Mouse (Mus musculus): ENCODE data around the gene Axdnd1. TPM values are rescaled to one million over a fixed set of nuclear protein-coding genes. Genes with fewer than 3 reads are reported as not detected.

The Axdnd1 gene
- total RNA-seq, 1 experiment = 0.49 TPM

- Histone ChIP-seq H3K9me3 (ENCODE audit: control insufficient read depth, insufficient read depth, low read depth, low read length) (no peaks in the 10 kb centered on the region), H3K9ac (ENCODE audit: insufficient read depth, low read depth, low read length, poor library complexity, severe bottlenecking) (no peak overlapping the region), H3K4me3 (ENCODE audit: insufficient read depth in 1 of 2, low read depth in 1 of 2, low read length in 2 of 2, poor library complexity in 1 of 2, severe bottlenecking in 1 of 2) (no peak overlapping the region), H3K27ac (ENCODE audit: insufficient read depth, low read depth, low read length, poor library complexity, severe bottlenecking) (no peak overlapping the region), H3K4me1 (ENCODE audit: control insufficient read depth in 2 of 2, insufficient read depth in 2 of 2, low read length in 2 of 2, poor library complexity in 1 of 2) (no peaks in the 10 kb centered on the region), H3K36me3 (ENCODE audit: control insufficient read depth, insufficient read depth, low read length, poor library complexity, severe bottlenecking) (peaks cover 16% of the 10 kb centered on the region; the same call in 1 of the 2 replicates)
- DNase-seq (ENCODE audit: low read depth, low spot score) = no peak
- in situ Hi-C loops (cut with MboI; ENCODE audit: low sequenced_read_pairs in 2 of 2, unreplicated experiment in 2 of 2) = no loop called here
- no peak for TF ChIP-seq HCFC1 (IDR thresholded peaks at IDR 0.05; ENCODE audit: borderline replicate concordance, insufficient read depth, low read length)
- no peak for TF ChIP-seq MAFK (IDR thresholded peaks at IDR 0.05; ENCODE audit: insufficient read depth, low read depth, low read length)
- TF ChIP-seq ZC3H11A (IDR thresholded peaks at IDR 0.05; ENCODE audit: borderline replicate concordance, low read depth, low read length) = no peak
- TF ChIP-seq CHD2 (IDR thresholded peaks at IDR 0.05; ENCODE audit: low read depth, low read length) = no peak
- TF ChIP-seq ZNF384 (IDR thresholded peaks at IDR 0.05; ENCODE audit: low read depth, low read length) = no peak
These were observed 16.2 kb upstream of the Axdnd1 start for GRCm38 (mm10) chr1:156437016-156437708.

GRCm38 (mm10) chr1:156433497-156433896 lies 12.5 kb upstream of the Axdnd1 start:
- Histone ChIP-seq H3K9me3 (ENCODE audit: control insufficient read depth, insufficient read depth, low read depth, low read length) (no peaks in the 10 kb centered on the region), H3K4me3 (ENCODE audit: insufficient read depth in 1 of 2, low read depth in 1 of 2, low read length in 2 of 2, poor library complexity in 1 of 2, severe bottlenecking in 1 of 2) (no peak overlapping the region), H3K27ac (ENCODE audit: insufficient read depth, low read depth, low read length, poor library complexity, severe bottlenecking) (no peak overlapping the region), H3K9ac (ENCODE audit: insufficient read depth, low read depth, low read length, poor library complexity, severe bottlenecking) (no peak overlapping the region), H3K36me3 (ENCODE audit: control insufficient read depth, insufficient read depth, low read length, poor library complexity, severe bottlenecking) (peaks cover 21% of the 10 kb centered on the region; the same call in 1 of the 2 replicates), H3K4me1 (ENCODE audit: control insufficient read depth in 2 of 2, insufficient read depth in 2 of 2, low read length in 2 of 2, poor library complexity in 1 of 2) (no peaks in the 10 kb centered on the region)
- TF ChIP-seq HCFC1 (IDR thresholded peaks at IDR 0.05; ENCODE audit: borderline replicate concordance, insufficient read depth, low read length) (no peak), ZNF384 (IDR thresholded peaks at IDR 0.05; ENCODE audit: low read depth, low read length) (no peak), CHD2 (IDR thresholded peaks at IDR 0.05; ENCODE audit: low read depth, low read length) (no peak), MAFK (IDR thresholded peaks at IDR 0.05; ENCODE audit: insufficient read depth, low read depth, low read length) (no peak), ZC3H11A (IDR thresholded peaks at IDR 0.05; ENCODE audit: borderline replicate concordance, low read depth, low read length) (no peak)
- DNase-seq (ENCODE audit: low read depth, low spot score) = no peak
- in situ Hi-C loops (cut with MboI; ENCODE audit: low sequenced_read_pairs in 2 of 2, unreplicated experiment in 2 of 2) = no loop called here

- H3K4me1 ChIP-seq (ENCODE audit: control insufficient read depth in 2 of 2, insufficient read depth in 2 of 2, low read length in 2 of 2, poor library complexity in 1 of 2) = no peaks in the 10 kb centered on the region
- in situ Hi-C loops (cut with MboI; ENCODE audit: low sequenced_read_pairs in 2 of 2, unreplicated experiment in 2 of 2) = no loop called here
- TF ChIP-seq ZC3H11A (IDR thresholded peaks at IDR 0.05; ENCODE audit: borderline replicate concordance, low read depth, low read length) = no peak
- TF ChIP-seq ZNF384 (IDR thresholded peaks at IDR 0.05; ENCODE audit: low read depth, low read length) = no peak
- no peak for TF ChIP-seq HCFC1 (IDR thresholded peaks at IDR 0.05; ENCODE audit: borderline replicate concordance, insufficient read depth, low read length)
- no peak for TF ChIP-seq CHD2 (IDR thresholded peaks at IDR 0.05; ENCODE audit: low read depth, low read length)
- TF ChIP-seq MAFK (IDR thresholded peaks at IDR 0.05; ENCODE audit: insufficient read depth, low read depth, low read length) = no peak
These were observed 11.5 kb upstream of the Axdnd1 start for GRCm38 (mm10) chr1:156432498-156432897.

GRCm38 (mm10) chr1:156428434-156428833 lies 7.5 kb upstream of the Axdnd1 start:
- Histone ChIP-seq H3K4me1 (ENCODE audit: control insufficient read depth in 2 of 2, insufficient read depth in 2 of 2, low read length in 2 of 2, poor library complexity in 1 of 2) (no peaks in the 10 kb centered on the region), H3K4me3 (ENCODE audit: insufficient read depth in 1 of 2, low read depth in 1 of 2, low read length in 2 of 2, poor library complexity in 1 of 2, severe bottlenecking in 1 of 2) (no peak overlapping the region), H3K36me3 (ENCODE audit: control insufficient read depth, insufficient read depth, low read length, poor library complexity, severe bottlenecking) (peaks cover 13% of the 10 kb centered on the region; the same call in 1 of the 2 replicates), H3K9ac (ENCODE audit: insufficient read depth, low read depth, low read length, poor library complexity, severe bottlenecking) (no peak overlapping the region), H3K27ac (ENCODE audit: insufficient read depth, low read depth, low read length, poor library complexity, severe bottlenecking) (no peak overlapping the region), H3K9me3 (ENCODE audit: control insufficient read depth, insufficient read depth, low read depth, low read length) (no peaks in the 10 kb centered on the region)
- no peak for DNase-seq (ENCODE audit: low read depth, low spot score)
- TF ChIP-seq ZNF384 (IDR thresholded peaks at IDR 0.05; ENCODE audit: low read depth, low read length) = no peak
- TF ChIP-seq HCFC1 (IDR thresholded peaks at IDR 0.05; ENCODE audit: borderline replicate concordance, insufficient read depth, low read length) = no peak
- TF ChIP-seq ZC3H11A (IDR thresholded peaks at IDR 0.05; ENCODE audit: borderline replicate concordance, low read depth, low read length) = no peak
- TF ChIP-seq MAFK (IDR thresholded peaks at IDR 0.05; ENCODE audit: insufficient read depth, low read depth, low read length) = no peak
- no peak for TF ChIP-seq CHD2 (IDR thresholded peaks at IDR 0.05; ENCODE audit: low read depth, low read length)
- in situ Hi-C loops (cut with MboI; ENCODE audit: low sequenced_read_pairs in 2 of 2, unreplicated experiment in 2 of 2) = no loop called here

More at GRCm38 (mm10) chr1:156432498-156432897, 11.5 kb upstream of the Axdnd1 start:
- H3K36me3 ChIP-seq (ENCODE audit: control insufficient read depth, insufficient read depth, low read length, poor library complexity, severe bottlenecking) = peaks cover 20% of the 10 kb centered on the region; the same call in 1 of the 2 replicates
- no peaks in the 10 kb centered on the region for H3K9me3 ChIP-seq (ENCODE audit: control insufficient read depth, insufficient read depth, low read depth, low read length)
- H3K4me3 ChIP-seq (ENCODE audit: insufficient read depth in 1 of 2, low read depth in 1 of 2, low read length in 2 of 2, poor library complexity in 1 of 2, severe bottlenecking in 1 of 2) = no peak overlapping the region
- DNase-seq (ENCODE audit: low read depth, low spot score) = no peak
- no peak overlapping the region for H3K27ac ChIP-seq (ENCODE audit: insufficient read depth, low read depth, low read length, poor library complexity, severe bottlenecking)
- H3K9ac ChIP-seq (ENCODE audit: insufficient read depth, low read depth, low read length, poor library complexity, severe bottlenecking) = no peak overlapping the region
